Mouse (Mus musculus): ENCODE results near the gene Pde7b.

GRCm38 (mm10) chr10:20362450-20363118 is 362.3 kb downstream of the Pde7b start:
- no peak for TF ChIP-seq CTCF (IDR thresholded peaks at IDR 0.05; ENCODE audit: low read depth)
- TF ChIP-seq EP300 (optimal IDR thresholded peaks at IDR 0.05), result no peak
